Mouse (Mus musculus) lung, embryonic 15.5 days (tissue): ENCODE data around the gene Clip4. TPM values are rescaled to one million over a fixed set of nuclear protein-coding genes. Genes with fewer than 3 reads are reported as not detected.
A peak's percentile ranks its signal among the peaks of the same experiment; 100 is the strongest.

Experiments
- ATAC-seq: fragments of 200-750 bp; cut with Nextera tagmentation; 2 replicates; pipeline ENCODE4 v1.8.0; 2017; ENCODE audit warnings: moderate number of reproducible peaks, borderline replicate concordance; ENCODE audit not compliant: low FRiP score, low TSS enrichment; ENCODE audit errors: extremely low read depth
- H3K27ac ChIP-seq: fragments of 300-500 bp; sonication (generic); 2 replicates; pipeline ENCODE4 v1.5.1; 2015; ENCODE audit warnings: moderate library complexity, mild to moderate bottlenecking, inconsistent platforms
- H3K27me3 ChIP-seq: fragments of 300-500 bp; sonication (generic); 2 replicates; pipeline ENCODE4 v1.6.1; 2015; ENCODE audit warnings: inconsistent platforms
- H3K36me3 ChIP-seq: fragments of 300-500 bp; sonication (generic); 2 replicates; pipeline ENCODE4 v1.6.1; 2015; ENCODE audit warnings: inconsistent platforms
- H3K4me1 ChIP-seq: fragments of 300-500 bp; sonication (generic); 2 replicates; pipeline ENCODE4 v1.6.1; 2015; ENCODE audit warnings: inconsistent platforms
- H3K4me2 ChIP-seq: fragments of 300-500 bp; sonication (generic); 2 replicates; pipeline ENCODE4 v1.6.1; 2015; ENCODE audit warnings: inconsistent platforms, mild to moderate bottlenecking, moderate library complexity
- H3K4me3 ChIP-seq: fragments of 300-500 bp; sonication (generic); 2 replicates; pipeline ENCODE4 v1.5.1; 2015; ENCODE audit warnings: mild to moderate bottlenecking, inconsistent platforms
- H3K9ac ChIP-seq: fragments of 300-500 bp; sonication (generic); 2 replicates; pipeline ENCODE4 v1.6.1; 2015; ENCODE audit warnings: inconsistent platforms
- H3K9me3 ChIP-seq: fragments of 300-500 bp; sonication (generic); 2 replicates; pipeline ENCODE4 v1.6.1; 2016; ENCODE audit warnings: inconsistent platforms
- WGBS: fragments of 180-500 bp; shearing (Covaris S2); methylation state at CpG from one replicate; pipeline ENCODE4 v1.1.7; 2015; 5-methylcytosine and 5-hydroxymethylcytosine counted together
- polyA plus RNA-seq: library from polyadenylated mRNA; unstranded; fragments of >200 nt; fragmentation: Nextera tagmentation; extraction: Ambion mirVana; gene quantifications from 2 replicates; pipeline ENCODE4 v1.2.1, GENCODE M21; 2015

The Clip4 gene
- polyA plus RNA-seq, 1 experiment from 2014 or later, result 6.0 TPM

DNA sequence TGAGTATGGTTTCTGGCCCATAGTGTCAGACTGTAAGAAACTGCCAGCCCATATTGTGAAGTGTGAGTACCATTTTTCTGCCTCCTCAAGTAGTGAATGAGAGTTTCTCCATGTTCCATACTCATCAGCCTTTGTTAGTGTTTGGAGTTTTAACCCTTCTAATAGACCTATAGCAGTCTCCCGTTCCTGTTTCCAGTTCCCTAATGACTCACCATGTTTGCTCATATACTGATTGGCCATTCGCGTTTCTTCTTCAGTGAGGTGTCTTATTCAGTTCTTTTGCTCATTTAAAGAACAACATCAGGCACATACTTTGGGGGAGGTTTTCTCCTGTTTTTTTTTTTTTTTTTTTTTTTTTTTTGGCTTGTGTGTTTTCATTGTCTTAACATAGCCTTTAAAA lies 2.4 kb downstream of the Clip4 start:
- ATAC-seq, result no peak
- no peaks in the 10 kb centered on the region for H3K36me3 ChIP-seq
- H3K4me2 ChIP-seq, result no peak overlapping the region
- H3K27me3 ChIP-seq, result no peaks in the 10 kb centered on the region
- no peaks in the 10 kb centered on the region for H3K9me3 ChIP-seq
- no peak overlapping the region for H3K27ac ChIP-seq
- H3K4me1 ChIP-seq, result no peaks in the 10 kb centered on the region
- 81% methylated on average over 3 of the region's 3 CpGs for WGBS
- no peak overlapping the region for H3K9ac ChIP-seq
- H3K4me3 ChIP-seq, result no peak overlapping the region

DNA sequence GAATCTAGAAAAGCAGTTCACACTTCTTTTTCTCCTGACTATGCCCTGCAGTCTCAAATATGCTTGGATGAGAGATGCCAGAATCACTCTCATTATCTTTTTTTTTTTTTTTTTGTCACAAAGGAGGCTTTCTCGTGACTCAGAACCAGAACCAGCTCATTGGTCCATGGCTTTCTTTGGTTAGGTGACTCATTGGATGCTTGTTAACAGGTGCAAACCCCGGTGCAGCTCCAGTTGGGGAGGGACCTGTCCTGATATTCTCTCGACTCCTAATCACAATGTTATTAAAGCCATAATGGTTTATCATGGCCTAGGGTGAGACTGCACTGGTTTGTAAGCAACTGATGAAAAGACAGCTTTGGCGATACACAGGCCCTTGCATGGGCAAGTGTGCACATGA lies 5.9 kb downstream of the Clip4 start:
- no peak overlapping the region for H3K4me2 ChIP-seq
- no peak overlapping the region for H3K27ac ChIP-seq
- H3K9me3 ChIP-seq, result no peaks in the 10 kb centered on the region
- H3K4me1 ChIP-seq, result no peaks in the 10 kb centered on the region
- H3K36me3 ChIP-seq, result no peaks in the 10 kb centered on the region
- no peak for ATAC-seq
- no peak overlapping the region for H3K4me3 ChIP-seq
- no peak overlapping the region for H3K9ac ChIP-seq
- no peaks in the 10 kb centered on the region for H3K27me3 ChIP-seq
- 69% methylated on average over 4 of the region's 4 CpGs for WGBS

DNA sequence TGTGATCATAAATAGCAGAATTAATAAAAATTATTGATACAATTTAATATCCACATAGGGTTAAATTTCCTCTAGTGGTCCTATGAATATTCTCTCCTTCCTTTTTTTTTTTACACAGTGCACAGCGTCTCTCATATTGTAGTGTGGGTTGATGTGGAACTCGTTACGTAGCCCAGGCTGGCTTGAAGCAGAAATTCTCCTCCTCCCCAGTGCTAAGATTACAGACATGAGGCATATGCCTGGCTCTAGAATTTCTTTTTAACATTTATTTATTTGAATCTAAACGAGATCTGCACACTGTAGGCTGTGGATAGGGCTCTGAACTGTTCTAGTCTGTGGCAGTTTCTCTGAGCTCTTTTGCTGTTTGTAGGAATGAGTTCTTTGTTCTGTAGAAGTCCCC lies 7.0 kb downstream of the Clip4 start:
- 65% methylated on average over 4 of the region's 4 CpGs for WGBS
- no peak overlapping the region for H3K4me3 ChIP-seq
- no peak overlapping the region for H3K9ac ChIP-seq
- no peaks in the 10 kb centered on the region for H3K27me3 ChIP-seq
- H3K36me3 ChIP-seq, result no peaks in the 10 kb centered on the region
- no peaks in the 10 kb centered on the region for H3K9me3 ChIP-seq
- ATAC-seq, result no peak
- no peaks in the 10 kb centered on the region for H3K4me1 ChIP-seq
- H3K4me2 ChIP-seq, result no peak overlapping the region
- H3K27ac ChIP-seq, result no peak overlapping the region

DNA sequence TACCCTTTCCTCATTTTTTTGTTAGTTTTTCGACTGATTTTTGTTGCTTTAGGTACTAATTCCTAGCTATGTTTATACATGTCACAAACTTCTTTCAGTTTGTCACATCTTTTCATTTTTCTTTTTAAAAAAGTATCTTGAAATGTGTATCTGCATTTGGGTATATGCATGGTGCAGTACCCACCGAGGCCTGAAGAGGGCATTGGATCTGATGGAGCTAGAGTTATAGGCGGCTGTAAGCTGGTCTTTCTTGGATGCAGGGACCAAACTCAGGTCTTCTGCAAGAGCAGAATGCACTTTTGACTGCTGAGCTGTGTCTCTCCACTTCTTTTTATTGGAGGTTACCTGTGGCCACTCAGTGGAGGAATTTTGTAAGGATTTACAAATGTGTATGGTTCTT lies 10.4 kb downstream of the Clip4 start:
- H3K36me3 ChIP-seq, result no peaks in the 10 kb centered on the region
- H3K9ac ChIP-seq, result no peak overlapping the region
- peaks cover 15% of the 10 kb centered on the region for H3K27me3 ChIP-seq
- no peak overlapping the region for H3K4me2 ChIP-seq
- no peaks in the 10 kb centered on the region for H3K9me3 ChIP-seq
- no peak overlapping the region for H3K4me3 ChIP-seq
- WGBS, result 75% methylated on average over 3 of the region's 3 CpGs
- H3K4me1 ChIP-seq, result peaks cover 5% of the 10 kb centered on the region; the same call in 1 of the 2 replicates
- H3K27ac ChIP-seq, result no peak overlapping the region
- no peak for ATAC-seq

DNA sequence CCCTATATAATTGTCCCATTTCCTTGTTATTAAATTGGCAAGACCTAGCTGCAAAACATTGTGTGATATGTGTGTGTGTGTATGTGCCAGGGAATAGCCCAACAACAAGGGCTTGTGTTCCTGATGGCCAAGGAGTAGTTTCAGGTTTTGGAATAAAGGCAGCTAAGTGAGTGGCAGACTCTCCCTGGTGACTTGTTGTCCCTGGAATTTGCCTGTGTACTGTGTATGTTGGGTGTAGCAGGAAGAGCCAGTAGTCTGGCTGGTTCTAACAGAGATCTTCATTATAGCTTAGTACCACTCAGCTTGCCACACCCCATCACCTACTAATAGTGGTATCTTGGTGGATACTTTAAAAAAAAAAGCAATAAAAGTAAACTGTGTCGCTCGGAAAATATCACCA lies 12.2 kb downstream of the Clip4 start:
- Histone ChIP-seq H3K9me3 (no peaks in the 10 kb centered on the region), H3K27me3 (peaks cover 15% of the 10 kb centered on the region), H3K9ac (no peak overlapping the region), H3K4me2 (no peak overlapping the region), H3K4me3 (no peak overlapping the region), H3K27ac (no peak overlapping the region), H3K4me1 (peaks cover 5% of the 10 kb centered on the region; the same call in 1 of the 2 replicates), H3K36me3 (no peaks in the 10 kb centered on the region)
- ATAC-seq, result no peak
- WGBS, result 48% methylated on average over 2 of the region's 2 CpGs

DNA sequence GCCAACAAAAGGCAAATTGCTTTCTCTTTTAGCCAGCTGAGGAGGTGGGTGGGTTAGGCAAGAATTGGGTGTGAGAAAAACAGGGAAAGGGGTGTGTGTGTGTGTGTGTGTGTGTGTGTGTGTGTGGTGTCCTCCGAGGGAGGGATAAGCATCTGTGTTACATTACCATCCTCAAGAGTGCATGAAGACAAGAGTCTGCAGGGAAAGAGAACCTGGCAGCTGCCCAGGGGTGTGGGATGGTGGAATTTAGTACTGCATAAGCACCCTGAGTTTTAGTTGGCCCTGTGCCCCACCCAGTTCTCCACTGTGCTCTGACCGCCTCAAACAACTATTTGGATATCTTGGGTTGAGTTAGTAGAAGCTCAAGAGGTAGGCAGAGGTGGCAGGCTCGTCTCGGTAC lies 12.7 kb downstream of the Clip4 start:
- Histone ChIP-seq H3K36me3 (no peaks in the 10 kb centered on the region), H3K27me3 (peaks cover 15% of the 10 kb centered on the region), H3K4me3 (no peak overlapping the region), H3K4me1 (peaks cover 5% of the 10 kb centered on the region; the same call in 1 of the 2 replicates), H3K4me2 (no peak overlapping the region), H3K9me3 (no peaks in the 10 kb centered on the region), H3K27ac (no peak overlapping the region), H3K9ac (no peak overlapping the region)
- no peak for ATAC-seq
- WGBS, result 61% methylated on average over 4 of the region's 4 CpGs

DNA sequence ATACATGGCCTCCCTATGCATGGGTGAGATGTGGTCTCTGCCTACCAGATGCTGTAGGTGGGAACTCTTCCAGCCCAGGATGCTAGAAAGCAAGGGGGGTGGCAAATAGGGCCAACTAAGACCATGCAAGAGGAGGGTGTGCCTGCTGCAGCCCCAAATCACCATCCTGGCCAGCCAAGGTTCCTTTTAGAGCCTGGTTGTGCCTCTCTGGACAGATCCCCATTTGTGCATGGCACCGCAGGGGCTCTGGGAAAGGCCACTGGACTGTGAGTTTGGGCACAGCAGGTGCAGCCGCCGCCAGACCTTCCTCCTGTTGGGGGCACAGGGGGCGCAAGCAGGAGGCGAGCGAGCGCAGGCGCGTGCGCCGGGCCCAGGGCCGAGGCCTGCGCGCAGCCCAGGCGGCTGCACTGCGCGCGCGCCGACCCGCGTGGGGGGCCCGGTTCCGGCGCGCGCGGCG lies 14.0 kb downstream of the Clip4 start:
- ATAC-seq, result peak; percentile 56; the same call in 1 of the 2 replicates
- Histone ChIP-seq H3K36me3 (no peaks in the 10 kb centered on the region), H3K4me2 (peak overlapping the region; percentile 77), H3K4me1 (peaks cover 5% of the 10 kb centered on the region; the same call in 1 of the 2 replicates), H3K27ac (no peak overlapping the region), H3K27me3 (peaks cover 15% of the 10 kb centered on the region), H3K9me3 (no peaks in the 10 kb centered on the region), H3K9ac (peak overlapping the region; percentile 53), H3K4me3 (peak overlapping the region; percentile 58)
- 1% methylated on average over 15 of the region's 29 CpGs for WGBS

DNA sequence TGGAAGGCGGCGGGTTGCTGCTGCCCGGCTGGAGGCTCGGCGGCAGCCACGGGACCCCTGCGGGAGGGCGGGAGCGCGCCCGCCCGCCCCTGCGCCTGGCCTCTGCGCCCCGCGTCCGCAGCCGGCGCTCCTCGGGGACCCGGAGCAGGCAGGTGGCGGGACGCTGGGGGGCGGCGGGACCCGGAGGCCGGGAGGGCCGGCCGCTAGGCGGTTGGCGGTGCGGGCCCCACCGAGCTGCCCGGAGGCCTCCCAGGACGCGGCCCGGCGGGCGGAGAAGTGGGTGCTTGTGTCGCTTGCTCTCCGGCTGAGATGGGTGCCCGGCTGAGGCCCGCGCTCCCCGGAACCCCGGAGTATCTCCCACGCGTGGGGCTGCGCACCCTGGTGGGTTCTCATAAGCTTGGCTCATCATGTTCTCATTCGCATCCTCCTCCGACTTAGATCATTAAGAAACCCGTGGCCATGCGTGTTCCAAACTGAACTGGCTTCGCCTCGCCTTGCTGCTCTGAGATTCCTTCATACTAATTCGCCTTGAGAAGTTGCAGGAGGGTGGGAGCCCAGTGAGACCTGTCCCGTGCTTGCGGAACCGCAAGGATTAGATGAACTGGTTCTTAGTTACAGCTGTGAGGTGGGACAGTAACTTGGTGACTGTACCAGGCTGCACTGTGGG lies 14.6 kb downstream of the Clip4 start:
- Histone ChIP-seq H3K27me3 (peaks cover 15% of the 10 kb centered on the region), H3K27ac (no peak overlapping the region), H3K4me2 (peak overlapping the region; percentile 77), H3K9me3 (no peaks in the 10 kb centered on the region), H3K4me3 (peak overlapping the region; percentile 58), H3K36me3 (no peaks in the 10 kb centered on the region), H3K9ac (peak overlapping the region; percentile 53), H3K4me1 (peaks cover 5% of the 10 kb centered on the region; the same call in 1 of the 2 replicates)
- peak; percentile 41 for ATAC-seq
- WGBS, result under 1% methylated on average over 46 of the region's 59 CpGs

- Histone ChIP-seq H3K4me2 (peak overlapping the region; percentile 77), H3K9ac (0 out of 2 replicates have a peak overlapping the region, but pooled peaks have one; percentile 53), H3K9me3 (no peaks in the 10 kb centered on the region), H3K27ac (no peak overlapping the region), H3K4me1 (peaks cover 5% of the 10 kb centered on the region; the same call in 1 of the 2 replicates), H3K4me3 (peak overlapping the region; percentile 58), H3K36me3 (no peaks in the 10 kb centered on the region), H3K27me3 (peaks cover 15% of the 10 kb centered on the region)
- no peak for ATAC-seq
- WGBS, result 9% methylated on average over 10 of the region's 10 CpGs
Measured at GRCm38 (mm10) chr17:71783366-71783735, 15.1 kb downstream of the Clip4 start.

DNA sequence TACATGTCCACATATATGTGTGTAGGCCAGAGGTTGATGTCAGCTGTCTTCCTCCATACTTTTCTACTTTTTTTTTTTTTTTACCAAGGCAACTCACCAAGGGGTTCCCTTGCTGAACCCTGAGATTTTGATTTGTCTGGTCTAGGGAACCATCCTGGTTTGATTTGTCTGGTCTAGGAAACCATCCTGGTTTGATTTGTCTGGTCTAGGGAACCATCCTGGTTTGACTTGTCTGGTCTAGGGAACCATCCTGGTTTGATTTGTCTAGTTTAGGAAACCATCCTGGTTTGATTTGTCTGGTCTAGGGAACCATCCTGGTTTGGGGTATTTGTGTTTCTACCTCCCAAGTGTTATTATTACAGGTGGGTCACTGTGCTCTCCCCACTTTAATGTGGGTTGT lies 18.2 kb downstream of the Clip4 start:
- no peak overlapping the region for H3K4me2 ChIP-seq
- H3K9me3 ChIP-seq, result no peaks in the 10 kb centered on the region
- H3K27ac ChIP-seq, result no peak overlapping the region
- peaks cover 5% of the 10 kb centered on the region; the same call in 1 of the 2 replicates for H3K4me1 ChIP-seq
- ATAC-seq, result no peak
- H3K4me3 ChIP-seq, result no peak overlapping the region
- H3K27me3 ChIP-seq, result peaks cover 15% of the 10 kb centered on the region
- no peak overlapping the region for H3K9ac ChIP-seq
- no peaks in the 10 kb centered on the region for H3K36me3 ChIP-seq

DNA sequence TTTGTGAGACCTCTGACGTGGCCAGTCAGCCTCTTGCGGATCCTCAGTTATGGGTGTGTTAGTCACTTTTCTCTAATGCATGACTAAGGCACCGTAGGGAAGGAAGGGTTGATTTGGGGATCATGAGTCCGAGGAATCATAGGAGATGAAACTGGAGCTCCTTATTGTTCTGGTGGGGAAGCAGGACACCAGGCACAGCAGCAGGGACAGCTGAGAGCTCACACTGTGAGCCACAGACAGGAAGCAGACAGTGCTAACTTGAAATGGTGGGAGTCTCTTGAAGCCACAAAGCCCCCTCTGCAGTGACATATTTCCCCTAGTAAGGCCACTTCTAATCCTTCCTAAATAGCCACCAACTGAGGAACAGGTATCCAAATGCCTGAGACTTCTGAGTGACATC lies 22.8 kb downstream of the Clip4 start:
- Histone ChIP-seq H3K27me3 (no peaks in the 10 kb centered on the region), H3K4me1 (no peaks in the 10 kb centered on the region), H3K36me3 (no peaks in the 10 kb centered on the region), H3K4me3 (no peak overlapping the region), H3K27ac (no peak overlapping the region), H3K4me2 (no peak overlapping the region), H3K9ac (no peak overlapping the region), H3K9me3 (no peaks in the 10 kb centered on the region)
- 86% methylated on average over 4 of the region's 4 CpGs for WGBS
- ATAC-seq, result no peak

GRCm38 (mm10) chr17:71791622-71792021 lies 23.3 kb downstream of the Clip4 start:
- no peaks in the 10 kb centered on the region for H3K4me1 ChIP-seq
- no peak overlapping the region for H3K9ac ChIP-seq
- H3K27me3 ChIP-seq, result no peaks in the 10 kb centered on the region
- 79% methylated on average over 4 of the region's 4 CpGs for WGBS
- no peak overlapping the region for H3K4me2 ChIP-seq
- H3K4me3 ChIP-seq, result no peak overlapping the region
- no peaks in the 10 kb centered on the region for H3K36me3 ChIP-seq
- ATAC-seq, result no peak
- no peak overlapping the region for H3K27ac ChIP-seq
- no peaks in the 10 kb centered on the region for H3K9me3 ChIP-seq
